21 mouse cellular contexts compared by ENCODE assay signal in genomic region chr3:79413492-79413891, GRCm38 (mm10).
DNase-seq lines count a peak whose midpoint lies in the region; ATAC-seq and TF ChIP-seq lines count a peak whose summit lies in the region.
"Had no signal": no experiment of that assay in that cellular context is flagged by ENCODE, and none has a peak within 500 bp of the region (broad histone marks: within the 10 kb centered on the region; RNA-seq: fewer than 3 reads in every experiment).

No protein-coding gene starts in this region.

- H3K4me3 ChIP-seq in heart, adult 2 months = no peak overlapping the region
- H3K4me3 ChIP-seq in liver, adult 2 months (ENCODE audit: insufficient read depth, low read depth, low read length) = no peak overlapping the region
- no peak overlapping the region for H3K4me3 ChIP-seq in liver, embryonic 11.5 days (ENCODE audit: low read depth, low read length)
- H3K4me3 ChIP-seq in midbrain, embryonic 10.5 days = no peak overlapping the region
- H3K4me3 ChIP-seq in midbrain, embryonic 16.5 days (ENCODE audit: low read depth, low read length) = no peak overlapping the region
- H3K4me3 ChIP-seq: embryonic facial prominence, embryonic 13.5 days; embryonic facial prominence, embryonic 15.5 days; erythroblast, embryonic 14.5 days; forebrain, embryonic 13.5 days had no signal

- peaks cover 2% of the 10 kb centered on the region; the same call in 1 of the 2 replicates for H3K4me1 ChIP-seq in heart, adult 2 months (ENCODE audit: control insufficient read depth, insufficient read depth, low read length)
- peaks cover 10% of the 10 kb centered on the region for H3K4me1 ChIP-seq in liver, adult 2 months (ENCODE audit: control insufficient read depth, insufficient read depth, low read length)
- no peaks in the 10 kb centered on the region for H3K4me1 ChIP-seq in liver, embryonic 11.5 days (replicated peaks; ENCODE audit: control insufficient read depth, insufficient read depth, low read length)
- H3K4me1 ChIP-seq in midbrain, embryonic 10.5 days = peaks cover 49% of the 10 kb centered on the region
- peaks cover 15% of the 10 kb centered on the region for H3K4me1 ChIP-seq in midbrain, embryonic 16.5 days (ENCODE audit: control insufficient read depth, insufficient read depth, low read length)

- DNase-seq in heart, adult 11 months = peak; percentile 18
- DNase-seq in heart, adult 2 months = no peak
- peak; percentile 92 for DNase-seq in liver, adult 2 months (ENCODE audit: extremely low read depth, low read depth, low spot score)
- no peak for DNase-seq in liver, embryonic 11.5 days (ENCODE audit: low spot score)
- no peak for DNase-seq in midbrain, embryonic 10.5 days (ENCODE audit: low spot score)
- DNase-seq: adrenal gland, adult 2 months; adrenal gland, postnatal 10 days; adrenal gland, postnatal 25 days; cerebellum, adult 11 months; cerebellum, adult 18-20 months; cerebellum, adult 8-10 months; cerebellum, adult 9-11 months; cerebellum, postnatal 14 days; cerebellum, postnatal 36 days; embryo, embryonic 11 days had no signal

- H3K79me2 ChIP-seq in heart, adult 2 months (replicated peaks; ENCODE audit: control insufficient read depth, insufficient read depth, low read length) = no peaks in the 10 kb centered on the region
- no peaks in the 10 kb centered on the region for H3K79me2 ChIP-seq in liver, adult 2 months (ENCODE audit: control insufficient read depth, insufficient read depth, low read length)

- TF ChIP-seq POLR2A in heart, adult 2 months (IDR thresholded peaks at IDR 0.05; ENCODE audit: insufficient read depth, low read depth, low read length) = no peak
- no peak for TF ChIP-seq POLR2A in liver, adult 2 months (IDR thresholded peaks at IDR 0.05; ENCODE audit: extremely low read depth, insufficient read depth, low read length)

- no peak overlapping the region for H3K4me2 ChIP-seq in liver, embryonic 11.5 days
- no peak overlapping the region for H3K4me2 ChIP-seq in midbrain, embryonic 16.5 days (ENCODE audit: low read length)
- H3K4me2 ChIP-seq: embryonic facial prominence, embryonic 13.5 days; embryonic facial prominence, embryonic 15.5 days; forebrain, embryonic 13.5 days had no signal

- no peak for TF ChIP-seq EP300 in heart, adult 2 months (IDR thresholded peaks at IDR 0.05; ENCODE audit: insufficient read depth, low read depth, low read length)

- ATAC-seq in liver, embryonic 11.5 days (replicated peaks; ENCODE audit: low FRiP score) = no peak
- no peak for ATAC-seq in midbrain, embryonic 16.5 days
- ATAC-seq: forebrain, embryonic 13.5 days; forebrain, embryonic 16.5 days had no signal

- no peaks in the 10 kb centered on the region for H3K36me3 ChIP-seq in heart, adult 2 months (ENCODE audit: control insufficient read depth, insufficient read depth, low read length)
- H3K36me3 ChIP-seq in liver, adult 2 months (ENCODE audit: control insufficient read depth, insufficient read depth, low read length) = no peaks in the 10 kb centered on the region
- H3K36me3 ChIP-seq in liver, embryonic 11.5 days (ENCODE audit: control insufficient read depth, insufficient read depth, low read length) = no peaks in the 10 kb centered on the region
- no peaks in the 10 kb centered on the region for H3K36me3 ChIP-seq in midbrain, embryonic 10.5 days
- H3K36me3 ChIP-seq in midbrain, embryonic 16.5 days (ENCODE audit: control insufficient read depth, insufficient read depth, low read length) = no peaks in the 10 kb centered on the region
- H3K36me3 ChIP-seq: embryonic facial prominence, embryonic 13.5 days; embryonic facial prominence, embryonic 15.5 days had no signal

- intact Hi-C loops in heart, adult 2 months (cut with DNase I) = no loop called here

- no peak for TF ChIP-seq CTCF in heart, adult 2 months (IDR thresholded peaks at IDR 0.05)
- TF ChIP-seq CTCF in liver, adult 2 months (IDR thresholded peaks at IDR 0.05; ENCODE audit: low read depth, low read length) = no peak

- no peak overlapping the region for H3K9ac ChIP-seq in heart, adult 2 months (ENCODE audit: low read depth, low read length)
- H3K9ac ChIP-seq in liver, adult 2 months (ENCODE audit: low read depth, low read length) = no peak overlapping the region
- no peak overlapping the region for H3K9ac ChIP-seq in liver, embryonic 11.5 days (ENCODE audit: low read depth, low read length)
- H3K9ac ChIP-seq in midbrain, embryonic 16.5 days (ENCODE audit: low read depth, low read length) = no peak overlapping the region
- H3K9ac ChIP-seq: embryonic facial prominence, embryonic 13.5 days; embryonic facial prominence, embryonic 15.5 days; forebrain, embryonic 13.5 days had no signal

- no peak overlapping the region for H3K27ac ChIP-seq in heart, adult 2 months
- 0 out of 2 replicates have a peak overlapping the region, but pooled peaks have one; percentile 25 for H3K27ac ChIP-seq in liver, adult 2 months (replicated peaks; ENCODE audit: insufficient read depth, low read depth, low read length)
- H3K27ac ChIP-seq in liver, embryonic 11.5 days (ENCODE audit: low read depth, low read length) = no peak overlapping the region
- H3K27ac ChIP-seq in midbrain, embryonic 10.5 days (replicated peaks) = 0 out of 2 replicates have a peak overlapping the region, but pooled peaks have one; percentile 42
- no peak overlapping the region for H3K27ac ChIP-seq in midbrain, embryonic 16.5 days (ENCODE audit: low read length)
- H3K27ac ChIP-seq: embryonic facial prominence, embryonic 13.5 days; embryonic facial prominence, embryonic 15.5 days; forebrain, embryonic 13.5 days had no signal

- H3K27me3 ChIP-seq in heart, adult 2 months (ENCODE audit: control insufficient read depth, insufficient read depth, low read length) = no peaks in the 10 kb centered on the region
- no peaks in the 10 kb centered on the region for H3K27me3 ChIP-seq in liver, adult 2 months (ENCODE audit: control insufficient read depth, insufficient read depth, low read length)
- no peaks in the 10 kb centered on the region for H3K27me3 ChIP-seq in liver, embryonic 11.5 days (replicated peaks; ENCODE audit: control insufficient read depth, insufficient read depth, low read length)
- no peaks in the 10 kb centered on the region for H3K27me3 ChIP-seq in midbrain, embryonic 10.5 days (ENCODE audit: low read depth, poor library complexity, severe bottlenecking)
- no peaks in the 10 kb centered on the region for H3K27me3 ChIP-seq in midbrain, embryonic 16.5 days (ENCODE audit: control insufficient read depth, insufficient read depth, low read depth, low read length)
- H3K27me3 ChIP-seq: embryonic facial prominence, embryonic 13.5 days; embryonic facial prominence, embryonic 15.5 days; forebrain, embryonic 13.5 days had no signal

- WGBS in heart, adult 2 months = 98% methylated on average over 1 of the region's 1 CpGs
- 34% methylated on average over 1 of the region's 1 CpGs for WGBS in liver, adult 2 months
- 96% methylated on average over 1 of the region's 1 CpGs for WGBS in liver, embryonic 11.5 days
- 89% methylated on average over 1 of the region's 1 CpGs for WGBS in midbrain, embryonic 10.5 days
- WGBS in midbrain, embryonic 16.5 days = 89% methylated on average over 1 of the region's 1 CpGs

- H3K9me3 ChIP-seq in liver, embryonic 11.5 days (ENCODE audit: control insufficient read depth, low read length) = no peaks in the 10 kb centered on the region
- no peaks in the 10 kb centered on the region for H3K9me3 ChIP-seq in midbrain, embryonic 10.5 days (replicated peaks)
- no peaks in the 10 kb centered on the region for H3K9me3 ChIP-seq in midbrain, embryonic 16.5 days (replicated peaks; ENCODE audit: control insufficient read depth, low read length, poor library complexity, severe bottlenecking)
- H3K9me3 ChIP-seq: embryonic facial prominence, embryonic 13.5 days; embryonic facial prominence, embryonic 15.5 days; forebrain, embryonic 13.5 days had no signal

Comparison
In these comparisons a context has a peak if more than half of its experiments do, and no peak if none do; other contexts are left out.
1. DNase-seq: peak in heart, adult 11 months (single experiment) and liver, adult 2 months (single experiment); none in heart, adult 2 months (0 of 2), liver, embryonic 11.5 days (single experiment) and midbrain, embryonic 10.5 days (single experiment).
2. H3K27ac ChIP-seq: peak in liver, adult 2 months (single experiment) and midbrain, embryonic 10.5 days (single experiment); none in heart, adult 2 months (single experiment), liver, embryonic 11.5 days (single experiment) and midbrain, embryonic 16.5 days (single experiment).